Mouse (Mus musculus) liver, embryonic 16.5 days (tissue): ENCODE data around the gene BC004004. TPM values are rescaled to one million over a fixed set of nuclear protein-coding genes. Genes with fewer than 3 reads are reported as not detected.
"Not testable (repeated sequence)": the region's sequence is repeated elsewhere in the genome, so short reads cannot be mapped to it uniquely, and the experiment has no call there.

Source experiments
- ATAC-seq: fragments of 200-750 bp; cut with Nextera tagmentation; 2 replicates; pipeline ENCODE4 v1.8.0; 2017; ENCODE audit warnings: low read depth, mild to moderate bottlenecking, moderate number of reproducible peaks, moderate library complexity
- H3K27ac ChIP-seq: fragments of 300-500 bp; sonication (generic); 2 replicates; pipeline ENCODE4 v1.5.1; 2014; ENCODE audit warnings: mild to moderate bottlenecking, low read length
- H3K27me3 ChIP-seq: fragments of 300-500 bp; sonication (generic); 2 replicates; pipeline ENCODE4 v1.6.1; 2014; ENCODE audit warnings: low read depth, low read length, mixed read lengths; ENCODE audit not compliant: control insufficient read depth, insufficient read depth
- H3K36me3 ChIP-seq: fragments of 300-500 bp; sonication (generic); 2 replicates; pipeline ENCODE4 v1.6.1; 2014; ENCODE audit warnings: mild to moderate bottlenecking; ENCODE audit not compliant: control insufficient read depth, insufficient read depth
- H3K4me1 ChIP-seq: fragments of 300-500 bp; sonication (generic); 2 replicates; pipeline ENCODE4 v1.6.1; 2014; ENCODE audit warnings: low read depth, low read length, mixed read lengths; ENCODE audit not compliant: control insufficient read depth
- H3K4me2 ChIP-seq: fragments of 300-500 bp; sonication (generic); 2 replicates; pipeline ENCODE4 v1.6.1; 2014; ENCODE audit warnings: low read depth, low read length, mixed read lengths
- H3K4me3 ChIP-seq: fragments of 300-500 bp; sonication (generic); 2 replicates; pipeline ENCODE4 v1.5.1; 2014; ENCODE audit warnings: low read depth, mild to moderate bottlenecking, low read length
- H3K9ac ChIP-seq: fragments of 300-500 bp; sonication (generic); 2 replicates; pipeline ENCODE4 v1.6.1; 2014; ENCODE audit warnings: low read depth, low read length
- H3K9me3 ChIP-seq: fragments of 300-500 bp; sonication (generic); replicated peaks from 2 replicates; pipeline ENCODE4 v1.6.1; 2016; ENCODE audit warnings: low read length; ENCODE audit not compliant: control insufficient read depth
- WGBS: fragments of 180-500 bp; shearing (Covaris S2); extraction: QIAGEN DNeasy Blood & Tissue Kit; methylation state at CpG from one replicate; pipeline ENCODE4 v1.1.7; 2014; ENCODE audit not compliant: insufficient replicate concordance; 5-methylcytosine and 5-hydroxymethylcytosine counted together
- polyA plus RNA-seq: library from polyadenylated mRNA; unstranded; fragments of >200 nt; fragmentation: Nextera tagmentation; extraction: Ambion mirVana; gene quantifications from 2 replicates; pipeline ENCODE4 v1.2.1, GENCODE M21; 2015

BC004004 gene
- polyA plus RNA-seq, 1 experiment from 2014 or later: 90.5 TPM

DNA sequence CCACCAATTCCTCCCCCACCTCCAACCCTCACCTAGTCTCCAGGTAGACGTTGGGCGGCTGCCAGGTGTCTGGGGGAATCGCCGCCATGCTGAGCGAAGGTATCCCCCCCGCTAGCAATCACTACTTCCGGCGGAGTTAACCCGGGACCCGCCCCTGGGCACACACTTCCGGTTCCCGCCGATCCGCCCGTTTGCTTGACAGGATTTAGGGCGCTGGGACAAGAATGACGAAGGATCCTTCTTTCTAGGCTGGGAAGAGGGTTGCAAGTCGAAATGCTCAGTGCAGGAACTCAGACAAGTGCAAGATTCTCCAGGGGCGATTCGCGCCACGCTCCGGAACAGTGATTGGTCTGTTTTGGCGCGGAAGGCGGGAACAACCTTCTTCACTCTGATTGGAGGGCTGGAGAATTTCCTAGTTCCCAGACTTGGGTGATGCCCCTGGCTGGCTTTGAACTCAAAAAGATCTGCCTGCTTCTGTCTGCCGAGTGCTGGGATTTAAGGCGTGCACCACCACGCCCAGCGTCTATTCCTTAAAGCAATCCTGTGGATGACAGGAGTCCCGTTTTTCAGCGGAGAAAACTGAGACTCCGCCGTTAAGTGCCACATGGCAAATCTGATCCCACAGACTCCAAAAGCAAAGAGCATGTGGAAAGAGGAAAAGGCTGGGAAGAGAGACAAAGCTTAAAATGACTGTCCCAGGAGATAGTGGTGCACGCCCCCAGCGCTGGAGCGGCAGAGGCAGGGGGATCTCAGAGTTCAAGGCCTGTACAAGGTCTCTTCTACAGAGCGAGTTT lies 4.6 kb upstream of the BC004004 start, which contains the start of gene Ppil1:
TSS of gene Ppil1 (minus strand) at position 347 of the 794 bp plus-strand sequence.
- H3K9me3 ChIP-seq: no peaks in the 10 kb centered on the region
- no peaks in the 10 kb centered on the region for H3K27me3 ChIP-seq
- WGBS: 6% methylated on average over 38 of the region's 38 CpGs
- peaks cover 55% of the 10 kb centered on the region for H3K4me1 ChIP-seq
- H3K4me3 ChIP-seq: peak within 1 kb of the TSS; percentile 98
- H3K4me2 ChIP-seq: peak within 1 kb of the TSS; percentile 84
- peaks cover 9% of the 10 kb centered on the region for H3K36me3 ChIP-seq
- peak; percentile 59 for ATAC-seq
- H3K27ac ChIP-seq: peak within 1 kb of the TSS; percentile 98
- H3K9ac ChIP-seq: peak within 1 kb of the TSS; percentile 91

DNA sequence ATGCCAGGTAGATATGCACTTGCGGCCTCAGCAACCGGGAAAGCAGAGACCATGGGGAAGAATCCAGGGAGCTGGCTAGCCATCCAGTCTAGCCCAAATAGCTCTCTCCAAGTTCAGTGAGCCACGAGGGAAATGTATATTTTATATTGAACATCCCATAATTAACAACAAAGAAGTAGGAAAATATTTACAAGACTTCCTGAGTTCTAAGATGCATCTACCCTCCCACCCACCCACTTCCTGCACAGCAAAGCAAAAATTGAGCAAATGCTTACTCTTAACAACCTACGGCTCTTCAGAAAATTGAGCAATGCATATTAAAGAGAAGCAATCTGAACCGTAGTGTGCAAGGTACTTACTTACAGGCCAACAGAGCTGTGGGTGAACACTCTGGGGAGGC lies 3.8 kb upstream of the BC004004 start:
- H3K4me2 ChIP-seq: peak overlapping the region; percentile 84
- peaks cover 50% of the 10 kb centered on the region for H3K4me1 ChIP-seq
- peak overlapping the region; percentile 91 for H3K9ac ChIP-seq
- peak overlapping the region; percentile 98; the same call in 1 of the 2 replicates for H3K4me3 ChIP-seq
- 57% methylated on average over 5 of the region's 5 CpGs for WGBS
- H3K36me3 ChIP-seq: peaks cover 9% of the 10 kb centered on the region
- no peaks in the 10 kb centered on the region for H3K9me3 ChIP-seq
- ATAC-seq: no peak
- no peaks in the 10 kb centered on the region for H3K27me3 ChIP-seq
- H3K27ac ChIP-seq: peak overlapping the region; percentile 98

DNA sequence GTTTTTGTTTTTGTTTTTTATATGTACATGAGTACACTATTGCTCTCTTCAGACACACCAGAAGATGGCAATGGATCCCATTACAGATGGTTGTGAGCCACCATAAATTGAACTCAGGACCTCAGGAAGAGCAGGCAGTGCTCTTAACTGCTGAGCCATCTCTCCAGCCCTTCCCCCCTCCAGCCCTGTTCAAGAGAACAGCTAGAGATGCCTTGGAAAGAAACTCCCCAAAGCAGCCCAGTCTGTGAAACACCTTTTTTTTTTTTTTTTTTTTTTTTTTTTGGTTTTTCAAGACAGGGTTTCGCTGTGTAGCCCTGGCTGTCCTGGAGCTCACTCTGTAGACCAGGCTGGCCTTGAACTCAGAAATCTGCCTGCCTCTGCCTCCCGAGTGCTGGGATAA lies 1.5 kb upstream of the BC004004 start:
- not testable (repeated sequence) for H3K9ac ChIP-seq, H3K4me2 ChIP-seq, H3K4me3 ChIP-seq, H3K36me3 ChIP-seq, ATAC-seq, H3K9me3 ChIP-seq, H3K27me3 ChIP-seq, H3K27ac ChIP-seq
- WGBS: 76% methylated on average over 2 of the region's 2 CpGs
- peaks cover 46% of the 10 kb centered on the region for H3K4me1 ChIP-seq

DNA sequence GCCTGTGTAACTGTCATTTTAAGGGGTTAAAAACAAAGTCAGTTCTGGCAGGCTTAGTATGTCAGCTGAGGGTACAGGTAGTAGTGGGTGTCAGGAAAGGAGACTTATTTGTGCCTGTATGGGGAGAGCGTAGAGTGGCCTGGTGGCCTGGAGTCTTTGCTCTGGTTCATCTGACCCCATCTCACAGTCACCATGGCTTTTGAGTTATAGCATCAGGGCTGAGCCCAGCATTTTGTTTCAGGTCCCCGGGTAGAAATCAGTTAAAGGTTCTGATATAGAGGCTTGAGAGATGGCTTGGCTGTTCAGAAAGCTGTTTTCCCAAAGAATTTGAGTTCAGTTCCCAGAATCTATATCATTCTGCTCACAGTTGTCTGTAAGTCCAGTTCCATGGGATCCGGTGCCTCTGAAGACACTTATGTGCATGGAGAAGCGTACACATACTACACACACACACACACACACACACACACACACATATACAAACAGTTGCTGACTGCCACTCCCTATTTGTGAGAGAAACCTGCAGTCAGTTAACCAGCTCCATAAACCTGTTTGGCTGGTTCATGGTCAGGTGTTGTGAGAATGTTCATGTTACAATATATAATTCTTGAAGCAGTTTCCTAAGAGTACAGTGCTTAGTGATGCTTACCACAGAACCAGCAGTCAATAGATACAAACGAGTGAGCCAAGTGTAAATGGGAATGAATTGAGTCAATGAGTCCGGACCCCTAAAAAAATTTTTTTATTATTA lies 482 bp upstream of the BC004004 start:
- no peak for ATAC-seq
- Histone ChIP-seq H3K9ac (peak overlapping the region; percentile 93), H3K36me3 (no peaks in the 10 kb centered on the region), H3K4me2 (peak overlapping the region; percentile 82), H3K9me3 (no peaks in the 10 kb centered on the region), H3K4me3 (peak overlapping the region; percentile 78), H3K27ac (peak overlapping the region; percentile 93), H3K27me3 (no peaks in the 10 kb centered on the region), H3K4me1 (peaks cover 36% of the 10 kb centered on the region)
- WGBS: 58% methylated on average over 6 of the region's 6 CpGs

DNA sequence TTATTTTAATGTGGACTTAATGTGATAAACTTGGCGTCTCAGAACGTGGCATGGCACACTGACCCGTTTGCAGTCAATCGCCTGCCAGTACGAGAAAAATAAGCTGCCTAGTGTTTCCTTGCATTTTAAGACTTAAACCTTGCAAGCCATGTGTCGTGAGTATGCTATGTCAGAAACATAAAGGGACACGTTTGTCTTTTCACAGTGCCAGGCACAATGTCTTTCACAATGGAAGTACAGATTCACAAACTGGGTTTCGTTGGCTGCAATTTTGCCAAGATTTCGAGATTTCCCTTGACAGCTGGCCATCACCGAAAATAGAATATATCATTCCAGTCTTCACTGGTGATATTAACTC lies 740 bp downstream of the BC004004 start:
- H3K4me3 ChIP-seq: peak overlapping the region; percentile 78
- H3K9me3 ChIP-seq: no peaks in the 10 kb centered on the region
- peak overlapping the region; percentile 93 for H3K9ac ChIP-seq
- peak overlapping the region; percentile 82 for H3K4me2 ChIP-seq
- H3K27ac ChIP-seq: peak overlapping the region; percentile 93
- no peak for ATAC-seq
- H3K36me3 ChIP-seq: no peaks in the 10 kb centered on the region
- no peaks in the 10 kb centered on the region for H3K27me3 ChIP-seq
- H3K4me1 ChIP-seq: peaks cover 33% of the 10 kb centered on the region
- 10% methylated on average over 10 of the region's 10 CpGs for WGBS

DNA sequence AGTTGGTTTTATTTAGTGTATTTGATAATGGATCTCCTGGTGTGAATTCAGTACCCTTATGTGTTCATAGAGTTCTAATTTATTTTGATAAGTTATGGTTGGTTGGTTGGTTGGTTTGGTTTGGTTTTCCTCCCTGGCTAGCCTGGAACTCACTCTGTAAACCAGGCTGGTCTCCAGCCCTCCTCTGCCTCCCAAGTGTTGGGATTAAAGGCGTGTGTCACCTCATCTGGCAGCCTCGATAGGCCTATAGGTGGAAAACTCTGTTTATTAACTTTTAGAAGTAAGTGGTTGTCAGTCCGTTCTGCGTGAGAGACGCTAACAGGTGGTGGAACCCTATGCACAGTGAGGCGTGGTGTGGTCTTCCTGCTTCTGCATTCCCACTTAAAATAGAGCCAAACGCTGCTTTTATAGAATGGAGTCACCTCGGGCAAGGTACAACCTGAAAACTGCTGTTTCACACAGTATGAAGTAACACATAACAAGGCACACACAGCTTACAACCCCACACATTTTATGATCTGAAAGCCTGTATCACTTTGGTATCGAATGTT lies 1.6 kb downstream of the BC004004 start:
- Histone ChIP-seq H3K27me3 (no peaks in the 10 kb centered on the region), H3K27ac (peak overlapping the region; percentile 93), H3K9ac (peak overlapping the region; percentile 93), H3K4me3 (peak overlapping the region; percentile 78), H3K36me3 (no peaks in the 10 kb centered on the region), H3K9me3 (no peaks in the 10 kb centered on the region), H3K4me2 (peak overlapping the region; percentile 82), H3K4me1 (peaks cover 24% of the 10 kb centered on the region)
- 77% methylated on average over 9 of the region's 9 CpGs for WGBS
- ATAC-seq: no peak

DNA sequence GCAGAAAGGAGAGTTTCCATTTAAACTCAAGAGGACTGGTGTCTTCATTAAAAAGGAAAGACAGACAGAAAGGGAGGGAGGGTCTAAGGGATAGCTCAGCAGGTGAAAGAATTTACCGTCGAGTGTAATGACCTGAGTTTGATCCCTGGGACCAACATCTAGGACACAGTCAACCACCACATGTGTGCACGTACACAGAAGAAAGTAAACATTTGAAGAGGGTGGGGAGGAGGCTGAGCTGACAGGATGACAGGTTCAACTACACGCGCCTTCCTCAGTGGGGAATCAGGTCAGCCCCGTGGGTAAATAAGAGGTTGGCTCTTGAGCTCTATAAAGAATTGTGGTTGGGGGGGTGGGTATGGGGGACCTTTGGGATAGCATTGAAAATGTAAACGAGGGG lies 4.6 kb downstream of the BC004004 start:
- Histone ChIP-seq H3K4me3 (no peak overlapping the region), H3K4me2 (no peak overlapping the region), H3K36me3 (no peaks in the 10 kb centered on the region), H3K4me1 (peaks cover 19% of the 10 kb centered on the region), H3K27ac (peak overlapping the region; percentile 72; the same call in 1 of the 2 replicates), H3K9ac (no peak overlapping the region), H3K27me3 (no peaks in the 10 kb centered on the region), H3K9me3 (no peaks in the 10 kb centered on the region)
- ATAC-seq: peak; percentile 58
- 68% methylated on average over 7 of the region's 7 CpGs for WGBS

DNA sequence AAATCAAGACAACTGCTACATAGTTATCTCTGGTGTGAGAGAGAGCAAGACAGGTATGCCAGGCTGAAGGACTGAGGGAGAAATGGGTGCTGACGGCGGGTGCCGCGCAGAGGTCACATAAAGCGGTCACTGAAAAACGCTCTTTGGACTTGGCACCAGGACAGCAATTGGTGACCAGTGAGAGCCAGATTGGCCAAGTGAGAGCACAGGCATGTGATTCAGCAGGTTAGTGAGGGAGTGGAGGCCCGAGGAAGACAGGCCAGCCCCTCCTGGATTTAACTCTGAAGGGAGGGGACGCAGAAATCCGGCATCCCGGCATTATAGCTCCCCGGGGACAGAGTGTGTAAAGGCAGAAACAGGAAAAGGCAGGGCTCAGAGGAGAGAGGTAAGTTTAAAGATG lies 5.3 kb downstream of the BC004004 start:
- Histone ChIP-seq H3K27me3 (no peaks in the 10 kb centered on the region), H3K4me3 (peak overlapping the region; percentile 26; the same call in 1 of the 2 replicates), H3K4me1 (peaks cover 17% of the 10 kb centered on the region), H3K9ac (no peak overlapping the region), H3K36me3 (no peaks in the 10 kb centered on the region), H3K9me3 (no peaks in the 10 kb centered on the region), H3K27ac (peak overlapping the region; percentile 12; the same call in 1 of the 2 replicates), H3K4me2 (no peak overlapping the region)
- ATAC-seq: peak; percentile 75
- WGBS: 72% methylated on average over 11 of the region's 11 CpGs
